Mouse (Mus musculus): ENCODE measurements around the gene Oas2. TPM values are rescaled to one million over a fixed set of nuclear protein-coding genes. Genes with fewer than 3 reads are reported as not detected.

Gene Oas2
- polyA plus RNA-seq, 1 experiment from 2014 or later = 0.43 TPM

DNA sequence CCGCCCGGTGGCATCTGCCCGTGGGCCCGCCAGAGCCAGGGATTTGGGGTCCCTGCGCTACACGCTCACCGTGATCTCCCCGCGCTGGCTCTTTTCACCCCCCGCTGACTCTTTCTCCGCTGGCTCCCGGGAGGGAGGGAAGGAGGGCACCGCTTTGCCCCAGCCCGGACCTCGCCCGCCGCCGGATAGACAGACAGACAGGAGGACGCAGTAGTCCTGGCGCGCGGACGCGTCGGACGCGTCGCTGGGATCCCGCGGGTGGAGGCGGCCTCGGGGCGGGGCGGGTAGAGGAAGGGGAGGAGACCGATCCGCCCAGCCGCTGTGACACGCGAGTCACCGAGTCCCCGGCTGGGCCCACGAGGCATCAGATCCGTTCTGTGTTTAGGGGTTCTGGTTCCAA is 38.2 kb downstream of the Oas2 start:
- no peak for DNase-seq (ENCODE audit: low spot score)
- Histone ChIP-seq H3K27ac (replicated peaks; ENCODE audit: low read depth, low read length) (no peak overlapping the region), H3K9ac (replicated peaks; ENCODE audit: low read length) (peak overlapping the region; percentile 46), H3K4me3 (ENCODE audit: low read depth, low read length) (peak overlapping the region; percentile 46), H3K4me2 (ENCODE audit: low read depth, low read length) (peak overlapping the region; percentile 67), H3K9me3 (replicated peaks; ENCODE audit: control insufficient read depth, low read length) (no peaks in the 10 kb centered on the region), H3K4me1 (ENCODE audit: control insufficient read depth, insufficient read depth, low read length) (peaks cover 13% of the 10 kb centered on the region), H3K36me3 (replicated peaks; ENCODE audit: control insufficient read depth, insufficient read depth, low read depth, low read length) (no peaks in the 10 kb centered on the region), H3K27me3 (ENCODE audit: control insufficient read depth, insufficient read depth, low read length) (peaks cover 46% of the 10 kb centered on the region)
- no peak for ATAC-seq (replicated peaks; ENCODE audit: insufficient number of reproducible peaks, low FRiP score, low TSS enrichment, low read depth)
- WGBS = 1% methylated on average over 37 of the region's 43 CpGs

GRCm38 (mm10) chr5:120710826-120711248 is 38.8 kb downstream of the Oas2 start:
- peaks cover 46% of the 10 kb centered on the region for H3K27me3 ChIP-seq (ENCODE audit: control insufficient read depth, insufficient read depth, low read length)
- ATAC-seq (replicated peaks; ENCODE audit: insufficient number of reproducible peaks, low FRiP score, low TSS enrichment, low read depth) (no peak), DNase-seq (ENCODE audit: low spot score) (no peak)
- H3K4me1 ChIP-seq (ENCODE audit: control insufficient read depth, insufficient read depth, low read length) = peaks cover 13% of the 10 kb centered on the region
- H3K4me2 ChIP-seq (ENCODE audit: low read depth, low read length) = peak overlapping the region; percentile 67
- peak overlapping the region; percentile 46 for H3K9ac ChIP-seq (replicated peaks; ENCODE audit: low read length)
- H3K27ac ChIP-seq (replicated peaks; ENCODE audit: low read depth, low read length) = no peak overlapping the region
- H3K36me3 ChIP-seq (replicated peaks; ENCODE audit: control insufficient read depth, insufficient read depth, low read depth, low read length) = no peaks in the 10 kb centered on the region
- WGBS = 2% methylated on average over 29 of the region's 34 CpGs
- H3K4me3 ChIP-seq (ENCODE audit: low read depth, low read length) = peak overlapping the region; percentile 46
- no peaks in the 10 kb centered on the region for H3K9me3 ChIP-seq (replicated peaks; ENCODE audit: control insufficient read depth, low read length)

GRCm38 (mm10) chr5:120710161-120710825 is 39.4 kb downstream of the Oas2 start:
- H3K27ac ChIP-seq (replicated peaks; ENCODE audit: low read depth, low read length) = no peak overlapping the region
- WGBS = 3% methylated on average over 40 of the region's 40 CpGs
- ATAC-seq (replicated peaks; ENCODE audit: insufficient number of reproducible peaks, low FRiP score, low TSS enrichment, low read depth) (no peak; the same call in 1 of the 2 replicates), DNase-seq (ENCODE audit: low spot score) (peak; percentile 56)
- no peaks in the 10 kb centered on the region for H3K36me3 ChIP-seq (replicated peaks; ENCODE audit: control insufficient read depth, insufficient read depth, low read depth, low read length)
- no peaks in the 10 kb centered on the region for H3K9me3 ChIP-seq (replicated peaks; ENCODE audit: control insufficient read depth, low read length)
- peak overlapping the region; percentile 46 for H3K9ac ChIP-seq (replicated peaks; ENCODE audit: low read length)
- peaks cover 46% of the 10 kb centered on the region for H3K27me3 ChIP-seq (ENCODE audit: control insufficient read depth, insufficient read depth, low read length)
- H3K4me3 ChIP-seq (ENCODE audit: low read depth, low read length) = peak overlapping the region; percentile 46
- H3K4me1 ChIP-seq (ENCODE audit: control insufficient read depth, insufficient read depth, low read length) = peaks cover 13% of the 10 kb centered on the region
- peak overlapping the region; percentile 67 for H3K4me2 ChIP-seq (ENCODE audit: low read depth, low read length)

GRCm38 (mm10) chr5:120706976-120707375 is 42.7 kb downstream of the Oas2 start:
- Histone ChIP-seq H3K27ac (replicated peaks; ENCODE audit: low read depth, low read length) (no peak overlapping the region), H3K4me2 (ENCODE audit: low read depth, low read length) (peak overlapping the region; percentile 43), H3K9ac (replicated peaks; ENCODE audit: low read length) (no peak overlapping the region), H3K9me3 (replicated peaks; ENCODE audit: control insufficient read depth, low read length) (no peaks in the 10 kb centered on the region), H3K4me3 (ENCODE audit: low read depth, low read length) (peak overlapping the region; percentile 5; the same call in 1 of the 2 replicates), H3K27me3 (ENCODE audit: control insufficient read depth, insufficient read depth, low read length) (peaks cover 28% of the 10 kb centered on the region), H3K4me1 (ENCODE audit: control insufficient read depth, insufficient read depth, low read length) (peaks cover 13% of the 10 kb centered on the region), H3K36me3 (replicated peaks; ENCODE audit: control insufficient read depth, insufficient read depth, low read depth, low read length) (no peaks in the 10 kb centered on the region)
- WGBS = 37% methylated on average over 13 of the region's 13 CpGs
- ATAC-seq (replicated peaks; ENCODE audit: insufficient number of reproducible peaks, low FRiP score, low TSS enrichment, low read depth) = no peak
- no peak for DNase-seq (ENCODE audit: low spot score)

DNA sequence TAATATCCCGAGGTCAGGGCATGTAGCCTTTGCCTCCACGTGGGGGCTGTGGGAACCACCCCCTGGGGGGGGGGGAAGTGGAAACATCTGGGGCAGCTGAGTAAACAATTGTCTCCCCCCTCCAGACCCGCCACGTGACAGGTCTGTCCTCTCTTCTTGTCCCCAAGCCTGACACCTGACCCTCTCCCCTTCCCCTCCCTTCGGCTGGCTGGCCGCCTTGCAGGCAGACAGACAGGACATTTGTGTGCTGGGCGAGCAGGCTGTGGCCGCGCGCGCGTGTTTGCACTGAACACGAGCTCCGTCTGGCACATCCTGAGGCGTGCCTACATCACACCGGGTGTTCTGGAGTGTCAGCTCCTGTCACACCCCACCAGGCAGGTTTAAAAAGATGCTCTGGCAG is 43.1 kb downstream of the Oas2 start:
- Histone ChIP-seq H3K27me3 (ENCODE audit: control insufficient read depth, insufficient read depth, low read length) (peaks cover 24% of the 10 kb centered on the region), H3K4me3 (ENCODE audit: low read depth, low read length) (peak overlapping the region; percentile 5; the same call in 1 of the 2 replicates), H3K27ac (replicated peaks; ENCODE audit: low read depth, low read length) (no peak overlapping the region), H3K9me3 (replicated peaks; ENCODE audit: control insufficient read depth, low read length) (no peaks in the 10 kb centered on the region), H3K4me2 (ENCODE audit: low read depth, low read length) (peak overlapping the region; percentile 43), H3K9ac (replicated peaks; ENCODE audit: low read length) (no peak overlapping the region), H3K36me3 (replicated peaks; ENCODE audit: control insufficient read depth, insufficient read depth, low read depth, low read length) (no peaks in the 10 kb centered on the region), H3K4me1 (ENCODE audit: control insufficient read depth, insufficient read depth, low read length) (peaks cover 13% of the 10 kb centered on the region)
- 2% methylated on average over 16 of the region's 16 CpGs for WGBS
- DNase-seq (ENCODE audit: low spot score) = peak; percentile 51
- ATAC-seq (replicated peaks; ENCODE audit: insufficient number of reproducible peaks, low FRiP score, low TSS enrichment, low read depth) = no peak

- no peak for ATAC-seq (replicated peaks; ENCODE audit: insufficient number of reproducible peaks, low FRiP score, low TSS enrichment, low read depth)
- DNase-seq (ENCODE audit: low spot score) = no peak
- H3K27ac ChIP-seq (replicated peaks; ENCODE audit: low read depth, low read length) = no peak overlapping the region
- H3K9ac ChIP-seq (replicated peaks; ENCODE audit: low read length) = no peak overlapping the region
- peaks cover 5% of the 10 kb centered on the region; the same call in 1 of the 2 replicates for H3K4me1 ChIP-seq (ENCODE audit: control insufficient read depth, insufficient read depth, low read length)
- H3K9me3 ChIP-seq (replicated peaks; ENCODE audit: control insufficient read depth, low read length) = no peaks in the 10 kb centered on the region
- no peak overlapping the region for H3K4me2 ChIP-seq (ENCODE audit: low read depth, low read length)
- no peaks in the 10 kb centered on the region for H3K36me3 ChIP-seq (replicated peaks; ENCODE audit: control insufficient read depth, insufficient read depth, low read depth, low read length)
- no peak overlapping the region for H3K4me3 ChIP-seq (ENCODE audit: low read depth, low read length)
- WGBS = 50% methylated on average over 6 of the region's 6 CpGs
- H3K27me3 ChIP-seq (ENCODE audit: control insufficient read depth, insufficient read depth, low read length) = peaks cover 2% of the 10 kb centered on the region
Observed at GRCm38 (mm10) chr5:120704421-120704820, 45.2 kb downstream of the Oas2 start.

DNA sequence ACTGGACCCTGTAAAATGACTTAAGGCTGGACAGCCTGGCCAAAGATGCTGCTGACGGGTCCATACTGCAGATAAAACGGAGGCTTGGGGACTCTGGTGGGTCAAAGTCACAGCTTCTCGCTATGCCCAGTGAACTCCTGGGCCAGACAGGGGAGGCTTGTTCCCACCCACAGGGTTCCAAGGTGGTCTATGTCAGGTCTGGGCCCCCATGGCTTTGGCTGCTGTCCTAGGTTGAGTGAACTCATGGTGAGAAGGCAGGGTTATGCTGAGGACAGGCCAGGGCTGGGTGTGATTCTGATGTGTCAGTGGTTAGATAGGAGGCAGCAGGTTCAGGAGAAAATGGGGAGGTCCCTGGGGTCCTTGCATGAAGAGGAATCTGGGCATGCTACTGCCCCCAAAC is 46.0 kb downstream of the Oas2 start:
- Histone ChIP-seq H3K27ac (replicated peaks; ENCODE audit: low read depth, low read length) (no peak overlapping the region), H3K9ac (replicated peaks; ENCODE audit: low read length) (no peak overlapping the region), H3K4me1 (ENCODE audit: control insufficient read depth, insufficient read depth, low read length) (peaks cover 5% of the 10 kb centered on the region; the same call in 1 of the 2 replicates), H3K9me3 (replicated peaks; ENCODE audit: control insufficient read depth, low read length) (no peaks in the 10 kb centered on the region), H3K27me3 (ENCODE audit: control insufficient read depth, insufficient read depth, low read length) (no peaks in the 10 kb centered on the region; the same call in 1 of the 2 replicates), H3K4me3 (ENCODE audit: low read depth, low read length) (no peak overlapping the region), H3K36me3 (replicated peaks; ENCODE audit: control insufficient read depth, insufficient read depth, low read depth, low read length) (no peaks in the 10 kb centered on the region), H3K4me2 (ENCODE audit: low read depth, low read length) (no peak overlapping the region)
- DNase-seq (ENCODE audit: low spot score) (no peak), ATAC-seq (replicated peaks; ENCODE audit: insufficient number of reproducible peaks, low FRiP score, low TSS enrichment, low read depth) (no peak)
- WGBS = 89% methylated on average over 3 of the region's 3 CpGs

DNA sequence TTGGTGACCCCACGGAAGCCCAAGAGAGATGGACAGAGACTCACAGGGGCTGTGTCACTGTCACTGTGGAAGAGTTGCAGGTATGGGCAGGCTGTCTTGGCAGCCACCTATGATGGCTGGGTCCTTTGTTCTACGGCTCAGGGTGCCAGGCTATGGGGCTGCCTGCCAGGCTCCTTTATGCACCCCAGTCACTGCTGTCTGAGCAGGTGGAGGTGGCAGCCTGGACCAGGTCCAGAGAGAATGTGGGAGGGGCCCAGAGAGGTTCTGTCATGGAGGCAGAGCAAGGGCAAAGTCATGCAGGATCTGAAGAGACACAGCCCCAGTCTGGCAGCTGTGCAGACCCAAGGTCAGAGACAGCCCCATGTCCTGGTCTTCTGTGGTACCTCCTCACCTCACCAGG is 46.7 kb downstream of the Oas2 start:
- Histone ChIP-seq H3K9me3 (replicated peaks; ENCODE audit: control insufficient read depth, low read length) (no peaks in the 10 kb centered on the region), H3K4me3 (ENCODE audit: low read depth, low read length) (no peak overlapping the region), H3K36me3 (replicated peaks; ENCODE audit: control insufficient read depth, insufficient read depth, low read depth, low read length) (no peaks in the 10 kb centered on the region), H3K27ac (replicated peaks; ENCODE audit: low read depth, low read length) (no peak overlapping the region), H3K4me1 (ENCODE audit: control insufficient read depth, insufficient read depth, low read length) (peaks cover 5% of the 10 kb centered on the region), H3K4me2 (ENCODE audit: low read depth, low read length) (no peak overlapping the region), H3K27me3 (ENCODE audit: control insufficient read depth, insufficient read depth, low read length) (no peaks in the 10 kb centered on the region; the same call in 1 of the 2 replicates), H3K9ac (replicated peaks; ENCODE audit: low read length) (no peak overlapping the region)
- DNase-seq (ENCODE audit: low spot score) (no peak), ATAC-seq (replicated peaks; ENCODE audit: insufficient number of reproducible peaks, low FRiP score, low TSS enrichment, low read depth) (no peak)
- 68% methylated on average over 2 of the region's 2 CpGs for WGBS

All from embryonic facial prominence, embryonic 11.5 days (tissue).